ENCODE assay signal across 16 mouse cellular contexts in the genomic region with DNA sequence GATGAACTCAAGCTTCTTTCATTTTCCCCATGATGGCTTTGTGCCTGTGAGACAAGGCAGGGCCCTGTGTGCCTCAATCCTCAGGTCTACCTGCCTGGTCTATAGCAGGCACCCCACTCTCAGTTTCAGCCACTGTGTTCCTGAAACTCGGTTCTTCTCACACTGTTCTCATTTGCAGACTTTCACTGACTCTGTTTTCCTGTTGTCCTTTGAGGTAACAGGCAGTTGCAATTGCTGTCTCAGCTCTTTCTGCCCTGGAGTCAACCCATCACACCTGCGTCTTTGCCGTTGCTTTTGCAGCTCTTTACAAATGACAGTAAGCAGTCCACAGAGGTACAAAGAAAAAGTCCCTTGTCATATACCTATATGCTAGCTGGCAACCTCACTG. TPM values are rescaled to one million over a fixed set of nuclear protein-coding genes. Genes with fewer than 3 reads are reported as not detected.
A peak's percentile ranks its signal among the peaks of the same experiment; 100 is the strongest.
DNase-seq lines count a peak whose midpoint lies in the region; ATAC-seq and TF ChIP-seq lines count a peak whose summit lies in the region.
"Had no signal": no experiment of that assay in that cellular context is flagged by ENCODE, and none has a peak within 500 bp of the region (broad histone marks: within the 10 kb centered on the region; RNA-seq: fewer than 3 reads in every experiment).

No protein-coding gene starts in this region.

- H3K4me2 ChIP-seq in intestine, embryonic 16.5 days (ENCODE audit: low read depth, low read length) = no peak overlapping the region
- H3K4me2 ChIP-seq in intestine, embryonic 15.5 days (replicated peaks) = no peak overlapping the region
- H3K4me2 ChIP-seq in embryonic facial prominence, embryonic 13.5 days = no peak overlapping the region
- H3K4me2 ChIP-seq: forebrain, embryonic 15.5 days; heart, embryonic 13.5 days; hindbrain, embryonic 12.5 days; liver, embryonic 12.5 days; midbrain, embryonic 12.5 days had no signal

- WGBS in intestine, embryonic 16.5 days = 83% methylated on average over 3 of the region's 3 CpGs
- WGBS in intestine, embryonic 15.5 days = 83% methylated on average over 3 of the region's 3 CpGs
- 80% methylated on average over 3 of the region's 3 CpGs for WGBS in embryonic facial prominence, embryonic 13.5 days
- WGBS in thymus, adult 2 months = 29% methylated on average over 3 of the region's 3 CpGs

- H3K4me3 ChIP-seq in intestine, embryonic 16.5 days (ENCODE audit: low read length) = no peak overlapping the region
- H3K4me3 ChIP-seq in intestine, embryonic 15.5 days (replicated peaks) = no peak overlapping the region
- H3K4me3 ChIP-seq in embryonic facial prominence, embryonic 13.5 days = no peak overlapping the region
- H3K4me3 ChIP-seq in thymus, adult 2 months (ENCODE audit: control insufficient read depth, insufficient read depth, low read length) = no peak overlapping the region
- H3K4me3 ChIP-seq: forebrain, embryonic 15.5 days; heart, embryonic 13.5 days; hindbrain, embryonic 12.5 days; liver, embryonic 12.5 days; midbrain, embryonic 12.5 days had no signal

- H3K36me3 ChIP-seq in intestine, embryonic 16.5 days (ENCODE audit: control insufficient read depth, insufficient read depth, low read length) = no peaks in the 10 kb centered on the region
- H3K36me3 ChIP-seq in intestine, embryonic 15.5 days = no peaks in the 10 kb centered on the region
- no peaks in the 10 kb centered on the region for H3K36me3 ChIP-seq in embryonic facial prominence, embryonic 13.5 days
- H3K36me3 ChIP-seq in thymus, adult 2 months (ENCODE audit: control insufficient read depth, insufficient read depth, low read length) = no peaks in the 10 kb centered on the region
- H3K36me3 ChIP-seq: forebrain, embryonic 15.5 days; heart, embryonic 13.5 days; hindbrain, embryonic 12.5 days; liver, embryonic 12.5 days; midbrain, embryonic 12.5 days had no signal

- TF ChIP-seq POLR2A in thymus, adult 2 months (IDR thresholded peaks at IDR 0.05; ENCODE audit: control insufficient read depth, extremely low read depth, insufficient read depth, low read length, poor library complexity) = no peak

- no peaks in the 10 kb centered on the region for H3K9me3 ChIP-seq in intestine, embryonic 16.5 days (ENCODE audit: control insufficient read depth, low read length)
- H3K9me3 ChIP-seq in intestine, embryonic 15.5 days = no peaks in the 10 kb centered on the region
- no peaks in the 10 kb centered on the region for H3K9me3 ChIP-seq in embryonic facial prominence, embryonic 13.5 days
- H3K9me3 ChIP-seq: forebrain, embryonic 15.5 days; heart, embryonic 13.5 days; hindbrain, embryonic 12.5 days; liver, embryonic 12.5 days; midbrain, embryonic 12.5 days had no signal

- H3K27me3 ChIP-seq in intestine, embryonic 16.5 days (replicated peaks; ENCODE audit: control insufficient read depth, insufficient read depth, low read length) = no peaks in the 10 kb centered on the region
- H3K27me3 ChIP-seq in intestine, embryonic 15.5 days (replicated peaks) = no peaks in the 10 kb centered on the region
- H3K27me3 ChIP-seq in embryonic facial prominence, embryonic 13.5 days = no peaks in the 10 kb centered on the region
- H3K27me3 ChIP-seq in thymus, adult 2 months (ENCODE audit: control insufficient read depth, insufficient read depth, low read length) = no peaks in the 10 kb centered on the region
- H3K27me3 ChIP-seq: forebrain, embryonic 15.5 days; heart, embryonic 13.5 days; hindbrain, embryonic 12.5 days; liver, embryonic 12.5 days; midbrain, embryonic 12.5 days had no signal

- TF ChIP-seq CTCF in thymus, adult 2 months (IDR thresholded peaks at IDR 0.05; ENCODE audit: borderline replicate concordance, control insufficient read depth, extremely low read depth, insufficient read depth, low read length, poor library complexity) = no peak

- no peak overlapping the region for H3K9ac ChIP-seq in intestine, embryonic 16.5 days (ENCODE audit: low read depth, low read length)
- H3K9ac ChIP-seq in intestine, embryonic 15.5 days = no peak overlapping the region
- no peak overlapping the region for H3K9ac ChIP-seq in embryonic facial prominence, embryonic 13.5 days
- H3K9ac ChIP-seq: forebrain, embryonic 15.5 days; hindbrain, embryonic 12.5 days; liver, embryonic 12.5 days; midbrain, embryonic 12.5 days had no signal

- peaks cover 8% of the 10 kb centered on the region for H3K4me1 ChIP-seq in intestine, embryonic 16.5 days (ENCODE audit: control insufficient read depth, insufficient read depth, low read length)
- H3K4me1 ChIP-seq in intestine, embryonic 15.5 days (replicated peaks) = peaks cover 9% of the 10 kb centered on the region; the same call in 1 of the 2 replicates
- peaks cover 44% of the 10 kb centered on the region for H3K4me1 ChIP-seq in embryonic facial prominence, embryonic 13.5 days
- peaks cover 47% of the 10 kb centered on the region for H3K4me1 ChIP-seq in thymus, adult 2 months (replicated peaks; ENCODE audit: control insufficient read depth, insufficient read depth, low read length)
- H3K4me1 ChIP-seq: liver, embryonic 12.5 days had no signal

- ATAC-seq in intestine, embryonic 16.5 days = no peak
- ATAC-seq in intestine, embryonic 15.5 days = no peak
- ATAC-seq in embryonic facial prominence, embryonic 13.5 days (ENCODE audit: insufficient number of reproducible peaks, insufficient read depth, low FRiP score, low TSS enrichment, low read depth) = no peak
- ATAC-seq in megakaryocyte-erythroid progenitor cell, adult 5-6 weeks (replicated peaks; ENCODE audit: low FRiP score, low TSS enrichment, poor library complexity, severe bottlenecking) = no peak
- ATAC-seq: forebrain, embryonic 15.5 days; liver, embryonic 12.5 days had no signal

- DNase-seq in CD4-positive, CD25-positive, alpha-beta regulatory T cell, adult 2 months (ENCODE audit: low read depth, low spot score) = peak; percentile 47
- peak; percentile 52 for DNase-seq in thymus, adult 2 months
- no peak for DNase-seq in cerebellum, adult 11 months
- DNase-seq: cerebellum, adult 8-10 months; gastrocnemius, postnatal 36 days; lung, postnatal 14 days; right cerebral cortex, postnatal 14 days had no signal

- 0 out of 2 replicates have a peak overlapping the region, but pooled peaks have one; percentile 3 for H3K27ac ChIP-seq in intestine, embryonic 16.5 days (ENCODE audit: low read length)
- no peak overlapping the region for H3K27ac ChIP-seq in intestine, embryonic 15.5 days
- H3K27ac ChIP-seq in embryonic facial prominence, embryonic 13.5 days = peak overlapping the region; percentile 81
- peak overlapping the region; percentile 99 for H3K27ac ChIP-seq in thymus, adult 2 months (ENCODE audit: control insufficient read depth, insufficient read depth, low read length)
- H3K27ac ChIP-seq: forebrain, embryonic 15.5 days; hindbrain, embryonic 12.5 days; liver, embryonic 12.5 days; midbrain, embryonic 12.5 days had no signal

RNA-seq across cellular contexts. Expression of gene Sesn3, which starts 26.7 kb away (rescaled TPM):
- polyA plus RNA-seq in intestine, embryonic 16.5 days (2015; fragmentation: Nextera tagmentation; extraction: Ambion mirVana) = 10.4 and 10.6 TPM in 2 replicates
- polyA plus RNA-seq in intestine, embryonic 15.5 days (2015; fragmentation: Nextera tagmentation; extraction: Ambion mirVana) = 13.1 and 16.3 TPM in 2 replicates
- polyA plus RNA-seq in embryonic facial prominence, embryonic 13.5 days (2015; fragmentation: Nextera tagmentation; extraction: Ambion mirVana) = 27.5 and 28.3 TPM in 2 replicates
- 23.6 and 55.7 TPM in 2 replicates for polyA plus RNA-seq in thymus, adult 2 months (2012; rRNA removed)
- total RNA-seq in megakaryocyte-erythroid progenitor cell, adult 5-6 weeks (2014; fragmentation: Nextera tagmentation) = 4.2 and 4.3 TPM in 2 replicates
- total RNA-seq in megakaryocyte-erythroid progenitor cell, adult 5-6 weeks (2017) = 6.9 and 12.4 TPM in 2 replicates
